Mouse (Mus musculus): Measurements from ENCODE around the gene Epha6. TPM values are rescaled to one million over a fixed set of nuclear protein-coding genes. Genes with fewer than 3 reads are reported as not detected.

Epha6 gene
- total RNA-seq, 1 experiment, result not detected

GRCm38 (mm10) chr16:59880073-59880472, 725.3 kb downstream of the Epha6 start:
- no peak overlapping the region for H3K4me3 ChIP-seq (ENCODE audit: insufficient read depth in 1 of 2, low read depth in 1 of 2, low read length in 2 of 2, poor library complexity in 1 of 2, severe bottlenecking in 1 of 2)
- no peak overlapping the region for H3K27ac ChIP-seq (ENCODE audit: insufficient read depth, low read depth, low read length, poor library complexity, severe bottlenecking)
- DNase-seq (ENCODE audit: low read depth, low spot score), result no peak
- in situ Hi-C loops (cut with MboI; ENCODE audit: low sequenced_read_pairs in 2 of 2, unreplicated experiment in 2 of 2), result no loop called here
- TF ChIP-seq HCFC1 (IDR thresholded peaks at IDR 0.05; ENCODE audit: borderline replicate concordance, insufficient read depth, low read length) (no peak), ZNF384 (IDR thresholded peaks at IDR 0.05; ENCODE audit: low read depth, low read length) (no peak), CHD2 (IDR thresholded peaks at IDR 0.05; ENCODE audit: low read depth, low read length) (no peak), MAFK (IDR thresholded peaks at IDR 0.05; ENCODE audit: insufficient read depth, low read depth, low read length) (no peak), ZC3H11A (IDR thresholded peaks at IDR 0.05; ENCODE audit: borderline replicate concordance, low read depth, low read length) (no peak)
- no peaks in the 10 kb centered on the region for H3K4me1 ChIP-seq (ENCODE audit: control insufficient read depth in 2 of 2, insufficient read depth in 2 of 2, low read length in 2 of 2, poor library complexity in 1 of 2)
- no peaks in the 10 kb centered on the region for H3K36me3 ChIP-seq (ENCODE audit: control insufficient read depth, insufficient read depth, low read length, poor library complexity, severe bottlenecking)
- no peak overlapping the region for H3K9ac ChIP-seq (ENCODE audit: insufficient read depth, low read depth, low read length, poor library complexity, severe bottlenecking)
- H3K9me3 ChIP-seq (ENCODE audit: control insufficient read depth, insufficient read depth, low read depth, low read length), result no peaks in the 10 kb centered on the region

DNA sequence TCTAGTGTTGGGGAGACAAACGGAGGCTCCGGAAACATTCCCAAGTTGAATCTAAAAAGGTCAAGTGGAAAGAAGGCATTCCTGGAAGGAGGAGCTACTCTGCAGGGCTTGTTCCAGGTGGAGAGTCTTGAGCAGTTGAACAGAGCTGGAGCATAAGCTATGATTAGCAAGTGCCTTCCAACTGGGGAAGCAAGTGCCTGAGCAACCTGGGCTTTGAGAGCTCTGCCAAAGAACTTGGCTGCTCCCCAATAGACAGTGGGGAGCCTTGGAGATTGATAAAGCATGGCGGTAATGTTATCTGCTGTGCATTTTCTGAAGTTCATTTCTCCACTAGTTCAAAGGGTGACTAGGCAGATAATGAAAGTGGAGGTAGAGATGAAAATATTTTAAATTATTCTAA, 733.5 kb downstream of the Epha6 start:
- H3K4me1 ChIP-seq (ENCODE audit: control insufficient read depth in 2 of 2, insufficient read depth in 2 of 2, low read length in 2 of 2, poor library complexity in 1 of 2), result no peaks in the 10 kb centered on the region
- H3K9me3 ChIP-seq (ENCODE audit: control insufficient read depth, insufficient read depth, low read depth, low read length), result no peaks in the 10 kb centered on the region
- TF ChIP-seq ZNF384 (IDR thresholded peaks at IDR 0.05; ENCODE audit: low read depth, low read length), result no peak
- TF ChIP-seq HCFC1 (IDR thresholded peaks at IDR 0.05; ENCODE audit: borderline replicate concordance, insufficient read depth, low read length), result no peak
- no peak for TF ChIP-seq MAFK (IDR thresholded peaks at IDR 0.05; ENCODE audit: insufficient read depth, low read depth, low read length)
- no peak overlapping the region for H3K27ac ChIP-seq (ENCODE audit: insufficient read depth, low read depth, low read length, poor library complexity, severe bottlenecking)
- H3K36me3 ChIP-seq (ENCODE audit: control insufficient read depth, insufficient read depth, low read length, poor library complexity, severe bottlenecking), result no peaks in the 10 kb centered on the region
- no peak overlapping the region for H3K4me3 ChIP-seq (ENCODE audit: insufficient read depth in 1 of 2, low read depth in 1 of 2, low read length in 2 of 2, poor library complexity in 1 of 2, severe bottlenecking in 1 of 2)
- no peak overlapping the region for H3K9ac ChIP-seq (ENCODE audit: insufficient read depth, low read depth, low read length, poor library complexity, severe bottlenecking)
- in situ Hi-C loops (cut with MboI; ENCODE audit: low sequenced_read_pairs in 2 of 2, unreplicated experiment in 2 of 2), result no loop called here
- no peak for DNase-seq (ENCODE audit: low read depth, low spot score)

DNA sequence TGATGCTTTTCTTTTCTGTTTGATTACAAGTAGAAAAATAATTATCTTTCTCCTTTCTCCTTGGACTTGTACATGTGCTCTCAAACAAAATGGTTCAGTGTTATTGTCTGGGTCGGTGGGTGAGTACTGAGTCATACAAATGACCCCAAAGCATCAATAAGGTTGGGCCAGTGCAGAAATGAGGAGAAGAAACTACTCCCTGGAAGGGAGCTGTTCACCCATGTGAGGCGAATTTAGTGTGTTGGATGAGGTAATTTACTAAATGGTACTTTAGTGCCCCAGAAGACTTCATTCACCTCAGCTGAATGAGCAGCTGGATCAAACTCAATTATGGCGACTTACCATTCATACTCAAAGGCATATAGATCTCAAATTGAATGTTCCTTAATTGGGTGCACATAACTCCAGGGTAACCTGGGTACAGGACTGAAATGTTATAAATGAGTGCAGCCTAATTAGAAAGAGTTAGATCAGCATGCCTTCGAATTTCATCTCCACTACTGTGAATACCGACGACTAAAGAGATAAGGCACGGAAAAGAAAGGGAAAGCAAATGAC, 751.1 kb downstream of the Epha6 start:
- Histone ChIP-seq H3K27ac (ENCODE audit: insufficient read depth, low read depth, low read length, poor library complexity, severe bottlenecking) (no peak overlapping the region), H3K4me1 (ENCODE audit: control insufficient read depth in 2 of 2, insufficient read depth in 2 of 2, low read length in 2 of 2, poor library complexity in 1 of 2) (no peaks in the 10 kb centered on the region), H3K9me3 (ENCODE audit: control insufficient read depth, insufficient read depth, low read depth, low read length) (no peaks in the 10 kb centered on the region), H3K36me3 (ENCODE audit: control insufficient read depth, insufficient read depth, low read length, poor library complexity, severe bottlenecking) (no peaks in the 10 kb centered on the region), H3K9ac (ENCODE audit: insufficient read depth, low read depth, low read length, poor library complexity, severe bottlenecking) (no peak overlapping the region), H3K4me3 (ENCODE audit: insufficient read depth in 1 of 2, low read depth in 1 of 2, low read length in 2 of 2, poor library complexity in 1 of 2, severe bottlenecking in 1 of 2) (no peak overlapping the region)
- TF ChIP-seq ZC3H11A (IDR thresholded peaks at IDR 0.05; ENCODE audit: borderline replicate concordance, low read depth, low read length), result no peak
- no peak for TF ChIP-seq HCFC1 (IDR thresholded peaks at IDR 0.05; ENCODE audit: borderline replicate concordance, insufficient read depth, low read length)
- TF ChIP-seq ZNF384 (IDR thresholded peaks at IDR 0.05; ENCODE audit: low read depth, low read length), result no peak
- in situ Hi-C loops (cut with MboI; ENCODE audit: low sequenced_read_pairs in 2 of 2, unreplicated experiment in 2 of 2), result no loop called here
- DNase-seq (ENCODE audit: low read depth, low spot score), result no peak

- DNase-seq (ENCODE audit: low read depth, low spot score), result no peak
- no peak overlapping the region for H3K9ac ChIP-seq (ENCODE audit: insufficient read depth, low read depth, low read length, poor library complexity, severe bottlenecking)
- no peak overlapping the region for H3K27ac ChIP-seq (ENCODE audit: insufficient read depth, low read depth, low read length, poor library complexity, severe bottlenecking)
- in situ Hi-C loops (cut with MboI; ENCODE audit: low sequenced_read_pairs in 2 of 2, unreplicated experiment in 2 of 2), result no loop called here
- no peaks in the 10 kb centered on the region for H3K9me3 ChIP-seq (ENCODE audit: control insufficient read depth, insufficient read depth, low read depth, low read length)
- no peaks in the 10 kb centered on the region for H3K4me1 ChIP-seq (ENCODE audit: control insufficient read depth in 2 of 2, insufficient read depth in 2 of 2, low read length in 2 of 2, poor library complexity in 1 of 2)
- no peak overlapping the region for H3K4me3 ChIP-seq (ENCODE audit: insufficient read depth in 1 of 2, low read depth in 1 of 2, low read length in 2 of 2, poor library complexity in 1 of 2, severe bottlenecking in 1 of 2)
- TF ChIP-seq ZC3H11A (IDR thresholded peaks at IDR 0.05; ENCODE audit: borderline replicate concordance, low read depth, low read length) (no peak), CHD2 (IDR thresholded peaks at IDR 0.05; ENCODE audit: low read depth, low read length) (no peak)
- H3K36me3 ChIP-seq (ENCODE audit: control insufficient read depth, insufficient read depth, low read length, poor library complexity, severe bottlenecking), result no peaks in the 10 kb centered on the region
These were observed 752.6 kb downstream of the Epha6 start for GRCm38 (mm10) chr16:59852689-59853088.

DNA sequence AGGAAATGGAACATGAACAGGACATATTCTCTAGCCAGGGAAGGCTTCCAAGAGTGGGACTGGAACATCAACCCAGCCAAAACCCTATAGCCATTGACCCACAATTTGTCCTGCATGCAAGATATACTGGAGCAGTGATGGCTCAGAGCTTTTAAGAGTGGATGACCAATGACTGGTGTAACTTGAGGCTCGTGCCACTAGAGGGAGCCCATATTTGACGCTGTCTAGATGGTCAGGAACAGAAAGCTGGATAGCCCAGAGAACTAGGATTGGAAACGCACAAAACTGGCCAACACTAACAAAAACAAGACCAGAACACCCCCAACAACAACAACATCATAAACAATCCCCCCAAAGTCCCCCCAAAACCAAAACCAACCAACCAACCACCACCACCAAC, 758.8 kb downstream of the Epha6 start:
- Histone ChIP-seq H3K36me3 (ENCODE audit: control insufficient read depth, insufficient read depth, low read length, poor library complexity, severe bottlenecking) (no peaks in the 10 kb centered on the region), H3K27ac (ENCODE audit: insufficient read depth, low read depth, low read length, poor library complexity, severe bottlenecking) (no peak overlapping the region), H3K4me3 (ENCODE audit: insufficient read depth in 1 of 2, low read depth in 1 of 2, low read length in 2 of 2, poor library complexity in 1 of 2, severe bottlenecking in 1 of 2) (no peak overlapping the region), H3K9ac (ENCODE audit: insufficient read depth, low read depth, low read length, poor library complexity, severe bottlenecking) (no peak overlapping the region), H3K9me3 (ENCODE audit: control insufficient read depth, insufficient read depth, low read depth, low read length) (no peaks in the 10 kb centered on the region), H3K4me1 (ENCODE audit: control insufficient read depth in 2 of 2, insufficient read depth in 2 of 2, low read length in 2 of 2, poor library complexity in 1 of 2) (no peaks in the 10 kb centered on the region)
- DNase-seq (ENCODE audit: low read depth, low spot score), result peak; percentile 27
- TF ChIP-seq ZC3H11A (IDR thresholded peaks at IDR 0.05; ENCODE audit: borderline replicate concordance, low read depth, low read length) (no peak), HCFC1 (IDR thresholded peaks at IDR 0.05; ENCODE audit: borderline replicate concordance, insufficient read depth, low read length) (no peak), ZNF384 (IDR thresholded peaks at IDR 0.05; ENCODE audit: low read depth, low read length) (no peak), CHD2 (IDR thresholded peaks at IDR 0.05; ENCODE audit: low read depth, low read length) (no peak), MAFK (IDR thresholded peaks at IDR 0.05; ENCODE audit: insufficient read depth, low read depth, low read length) (no peak)
- in situ Hi-C loops (cut with MboI; ENCODE audit: low sequenced_read_pairs in 2 of 2, unreplicated experiment in 2 of 2), result no loop called here

All from ES-E14 (cell line).